Mouse (Mus musculus) adrenal gland, postnatal 36 days (tissue): Measurements from ENCODE around the gene Pgls. TPM values are rescaled to one million over a fixed set of nuclear protein-coding genes. Genes with fewer than 3 reads are reported as not detected.

Source experiments
- DNase-seq, 2 experiments: peaks; one replicate each; pipeline ENCODE4 v3.0.0; 2021; ENCODE audit warnings: mixed read lengths in 1 of 2
- total RNA-seq, 2 experiments: library from RNA; stranded (reverse); gene quantifications; 2 replicates each; pipeline ENCODE4 v1.2.3; 2021

The Pgls gene
- total RNA-seq, 2 experiments from 2014 or later = 137 to 165 TPM

- DNase-seq = no peak
These were observed 6.9 kb downstream of the Pgls start for GRCm38 (mm10) chr8:71598841-71599240.

GRCm38 (mm10) chr8:71601939-71602665, 10.1 kb downstream of the Pgls start:
- DNase-seq = no peak

- peak; percentile 80 to 82 for DNase-seq
These were observed 10.8 kb downstream of the Pgls start for GRCm38 (mm10) chr8:71602666-71603334.

DNA sequence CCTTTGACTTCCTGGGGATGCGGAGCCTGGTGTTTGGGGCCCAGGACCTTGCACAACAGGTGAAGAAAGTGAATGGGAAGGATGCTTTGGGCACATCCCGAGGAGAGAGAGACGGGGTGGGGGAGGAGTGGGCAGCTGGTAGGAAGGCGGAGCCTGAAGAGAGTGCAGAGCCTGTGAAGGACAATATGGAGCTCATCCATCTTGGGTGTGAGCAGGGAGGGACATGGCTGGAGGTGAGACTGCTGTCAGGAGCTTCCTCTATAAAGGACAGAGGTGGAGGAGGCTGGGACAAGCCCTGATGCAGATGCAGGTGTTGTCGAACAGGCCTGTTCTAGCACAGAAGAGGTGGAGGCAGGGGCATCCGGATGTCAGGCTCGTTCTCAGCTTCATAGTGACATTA, 12.0 kb downstream of the Pgls start:
- DNase-seq = no peak

GRCm38 (mm10) chr8:71610822-71611651, 19.1 kb downstream of the Pgls start, which contains the start of gene Colgalt1:
Gene Colgalt1, plus strand, starts transcription at chr8:71610998.
- DNase-seq = peak; percentile 95 to 97

DNA sequence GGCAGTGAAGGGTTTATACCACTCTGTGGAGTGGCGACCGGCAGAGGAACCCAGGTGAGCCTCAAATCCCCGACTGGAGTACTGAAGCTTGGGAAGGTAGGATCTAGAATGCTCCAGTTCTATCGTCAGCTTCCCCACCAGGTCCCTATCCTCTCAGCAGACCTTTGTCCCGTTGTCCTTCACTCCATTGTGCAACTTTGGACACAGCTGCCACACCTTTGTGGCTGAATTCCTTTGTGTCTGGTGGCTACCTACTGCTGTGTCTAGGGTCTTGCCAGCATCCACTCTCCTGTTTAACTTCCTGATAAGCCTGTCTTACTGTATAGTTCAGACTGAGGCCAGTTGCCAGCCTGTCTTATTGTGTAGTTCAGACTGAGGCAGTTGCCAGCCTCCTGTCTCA, 20.2 kb downstream of the Pgls start:
- DNase-seq = no peak

GRCm38 (mm10) chr8:71613418-71613817, 21.4 kb downstream of the Pgls start:
- no peak for DNase-seq

DNA sequence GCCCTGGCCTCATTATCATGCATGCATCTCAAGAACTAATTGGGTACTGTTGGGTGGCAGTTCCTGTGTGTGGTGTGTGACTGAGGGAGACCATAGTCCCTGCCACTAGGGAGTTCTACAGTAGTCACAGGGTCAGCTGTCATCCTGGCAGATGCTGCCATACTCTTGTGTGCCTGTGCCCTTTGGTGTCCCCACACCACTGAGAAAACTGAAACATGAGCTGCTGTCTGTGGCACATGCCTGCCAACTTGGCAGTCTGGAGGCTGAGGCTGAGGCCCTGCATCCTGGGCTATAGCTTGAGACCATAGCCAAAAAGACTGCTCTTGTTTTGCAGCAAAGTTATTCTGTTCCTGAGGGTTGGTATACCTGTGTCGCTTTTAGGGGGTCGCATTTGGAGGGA, 27.8 kb downstream of the Pgls start:
- DNase-seq = no peak

- DNase-seq = no peak
These were observed 33.1 kb downstream of the Pgls start for GRCm38 (mm10) chr8:71625088-71625487.

- no peak for DNase-seq
These were observed 34.8 kb downstream of the Pgls start for GRCm38 (mm10) chr8:71626753-71627152.

GRCm38 (mm10) chr8:71627265-71628099, 35.5 kb downstream of the Pgls start:
- peak; percentile 40 to 50 for DNase-seq

DNA sequence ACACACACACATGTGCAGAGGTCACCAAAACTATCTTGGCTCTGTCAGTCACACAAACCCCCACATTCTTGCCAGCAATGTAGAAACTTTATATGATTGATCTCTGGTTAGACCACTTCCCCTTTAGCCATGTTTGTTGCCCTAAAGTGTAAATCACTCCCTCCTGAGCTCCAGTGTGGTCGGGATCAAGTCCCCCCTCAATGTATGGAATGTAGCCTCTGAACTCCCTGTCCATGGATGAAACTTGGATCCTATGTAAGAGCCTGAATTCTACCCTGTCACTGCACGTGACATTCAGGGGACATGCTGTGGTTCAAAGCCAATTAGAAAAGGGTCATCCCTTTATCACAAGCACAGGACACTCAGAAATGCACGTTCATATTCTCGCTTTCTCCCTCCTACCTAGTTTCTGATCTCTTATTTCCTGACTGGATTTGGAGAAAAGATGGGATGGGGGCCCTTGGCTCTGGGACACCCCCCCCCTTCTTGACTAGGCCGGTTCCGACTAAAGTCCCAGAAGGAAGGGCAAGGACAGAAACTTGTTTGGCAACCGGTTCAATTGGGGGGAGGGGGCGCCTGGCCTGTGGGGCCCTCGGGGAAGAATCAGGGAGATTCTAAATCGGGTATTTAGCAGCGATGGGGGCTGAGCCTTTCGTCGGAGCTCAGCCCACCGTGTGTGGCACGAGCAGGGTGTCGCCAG, 36.6 kb downstream of the Pgls start:
- DNase-seq = no peak

GRCm38 (mm10) chr8:71629096-71629697, 37.2 kb downstream of the Pgls start:
- DNase-seq = peak; percentile 98

DNA sequence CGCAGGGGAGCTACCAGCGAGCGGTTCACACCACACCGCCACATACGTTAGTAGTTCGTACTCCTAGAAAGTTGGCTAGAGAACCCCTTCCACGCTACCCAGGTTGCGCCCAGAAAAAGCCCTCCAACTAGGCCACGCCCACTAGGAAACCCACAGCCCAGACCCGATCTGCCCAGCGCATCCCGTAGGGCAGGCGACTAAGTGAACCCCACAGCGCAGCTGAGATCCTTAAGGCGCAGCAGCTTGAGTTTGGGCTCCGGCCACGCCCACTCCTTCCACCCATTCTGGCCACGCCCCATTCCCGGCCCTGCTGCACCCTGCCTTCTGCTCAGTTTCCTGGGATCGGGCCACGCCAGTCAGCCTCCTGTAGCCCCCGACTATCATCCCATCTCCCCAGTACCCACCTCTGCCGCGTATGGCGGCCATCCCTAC, 37.8 kb downstream of the Pgls start:
- DNase-seq = peak; percentile 73 to 80

- no peak for DNase-seq
These were observed 38.8 kb downstream of the Pgls start for GRCm38 (mm10) chr8:71630761-71631160.

DNA sequence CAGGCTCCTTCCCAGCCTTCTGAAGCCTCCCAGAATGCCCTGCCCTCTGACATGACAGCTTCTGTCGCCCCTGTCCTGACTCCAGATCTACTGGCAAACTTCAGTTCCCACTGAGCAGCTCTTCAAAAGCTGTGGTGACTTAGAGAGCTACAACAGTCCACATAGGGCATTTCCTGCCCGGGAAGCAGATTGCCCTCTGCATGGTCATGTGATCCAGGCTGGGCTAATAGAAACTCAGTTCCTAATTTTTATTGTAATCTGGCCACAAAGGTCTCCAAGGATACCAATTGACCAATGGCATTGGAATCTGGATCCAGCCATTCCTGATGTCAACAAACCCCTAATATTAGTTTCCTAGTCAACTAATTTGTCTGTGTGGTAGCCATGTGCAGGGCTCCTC, 39.9 kb downstream of the Pgls start:
- no peak for DNase-seq

GRCm38 (mm10) chr8:71633164-71633563, 41.2 kb downstream of the Pgls start:
- DNase-seq = peak; percentile 83 to 87

DNA sequence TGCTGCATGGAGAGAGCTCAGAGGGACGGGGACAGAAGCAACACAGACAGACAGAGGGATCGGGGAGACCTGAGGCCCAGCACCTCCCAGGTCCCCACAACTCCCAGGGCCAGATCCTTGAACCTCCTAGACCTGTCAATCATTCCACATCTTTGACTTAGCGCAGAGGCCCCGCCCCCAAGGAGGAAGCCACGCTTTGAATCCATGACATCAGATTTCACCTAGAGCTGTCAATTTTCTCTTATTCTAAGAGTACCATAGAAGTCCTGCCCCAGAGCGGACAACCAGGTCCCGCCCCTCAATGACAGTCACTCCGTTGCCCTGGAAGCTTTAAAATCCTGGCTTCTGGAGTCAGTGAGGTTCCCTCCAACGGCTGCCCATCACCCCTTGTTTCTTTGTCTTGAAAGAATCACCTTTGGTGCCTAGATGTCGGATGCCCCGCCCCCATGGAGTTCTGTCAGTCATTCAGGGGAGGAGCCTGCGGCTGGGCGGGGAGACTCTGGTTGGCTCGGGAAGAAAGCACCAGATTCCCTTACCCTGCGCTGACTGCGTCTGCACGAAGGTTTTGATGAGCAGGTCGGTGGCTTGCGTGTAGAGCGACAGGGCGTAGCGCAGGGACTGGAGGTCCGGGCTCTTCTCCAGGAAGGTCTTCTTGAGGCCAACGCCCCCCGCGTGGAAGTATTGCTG, 42.1 kb downstream of the Pgls start:
- peak; percentile 82 to 86 for DNase-seq

DNA sequence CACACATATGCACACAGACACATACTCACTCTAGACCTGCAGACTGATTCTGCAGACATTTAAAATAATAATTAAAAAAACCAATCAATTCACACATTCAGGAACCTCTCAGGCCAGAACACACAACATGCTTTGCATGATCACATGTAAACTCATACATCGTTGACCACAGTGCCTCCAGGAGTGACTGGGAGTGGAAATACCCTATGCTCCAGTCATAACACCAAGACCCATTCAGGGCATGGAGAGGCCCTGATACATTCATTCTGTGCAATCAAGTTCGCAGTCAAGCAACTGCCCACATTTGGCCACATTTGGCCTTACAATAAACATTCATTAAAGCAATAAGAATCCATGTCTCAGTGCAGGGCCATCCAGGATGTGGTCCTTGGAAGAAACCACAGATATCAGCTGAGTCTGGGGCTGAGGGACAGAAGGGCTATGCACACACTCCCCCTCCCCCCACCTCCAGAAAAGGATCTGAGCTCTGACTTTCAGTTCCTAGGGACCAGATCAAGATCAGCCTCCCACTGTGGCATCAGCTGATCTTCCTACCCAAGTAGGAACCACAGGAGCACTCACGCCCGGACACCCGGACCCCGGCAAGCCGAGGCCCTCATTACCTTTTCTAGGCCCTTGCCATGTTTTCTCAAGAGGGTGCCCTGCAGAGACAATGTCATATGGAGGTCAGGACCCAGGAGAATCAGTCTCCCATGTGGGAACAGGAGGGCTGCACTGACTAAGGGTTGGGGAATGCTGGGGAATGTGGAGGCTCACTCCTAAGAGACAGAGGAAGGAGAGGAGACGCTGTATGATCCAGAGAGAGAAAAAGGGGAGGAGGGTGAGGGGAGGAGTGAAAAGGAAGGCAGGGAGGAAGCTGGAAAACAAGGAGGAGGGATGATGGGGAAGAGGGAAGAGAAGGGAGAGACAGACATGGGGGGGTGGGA, 45.4 kb downstream of the Pgls start:
- DNase-seq = no peak
